In the genomic region with DNA sequence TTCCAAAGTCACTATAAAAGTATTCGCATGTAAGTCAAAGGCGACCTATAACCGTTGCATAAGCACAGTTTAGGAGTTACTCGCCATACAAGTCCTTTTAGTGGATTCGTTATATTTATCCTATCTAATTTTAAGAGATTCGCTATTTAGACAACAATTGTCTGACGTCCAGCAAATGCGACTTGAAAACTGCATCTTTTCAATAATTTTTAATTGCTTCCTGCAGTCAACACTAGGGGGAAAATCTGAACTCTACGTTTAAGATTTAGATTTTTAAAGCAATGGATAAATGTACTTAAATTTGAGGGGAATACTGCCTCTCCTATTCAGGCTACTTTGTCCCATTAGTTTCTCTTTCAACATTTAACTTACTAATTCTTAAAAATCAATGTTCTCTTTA, we compare ENCODE assay signal across 8 mouse cellular contexts. TPM values are rescaled to one million over a fixed set of nuclear protein-coding genes. Genes with fewer than 3 reads are reported as not detected.
A peak's percentile ranks its signal among the peaks of the same experiment; 100 is the strongest.
DNase-seq lines count a peak whose midpoint lies in the region; ATAC-seq and TF ChIP-seq lines count a peak whose summit lies in the region.

No protein-coding gene starts in this region.

- H3K4me2 ChIP-seq in heart, embryonic 13.5 days: peak overlapping the region; percentile 87
- peak overlapping the region; percentile 78 for H3K4me2 ChIP-seq in hindbrain, embryonic 13.5 days
- H3K4me2 ChIP-seq in midbrain, embryonic 12.5 days (replicated peaks): peak overlapping the region; percentile 77

- no peak overlapping the region for H3K27ac ChIP-seq in heart, embryonic 13.5 days (replicated peaks)
- no peak overlapping the region for H3K27ac ChIP-seq in cortical plate, adult 2 months (ENCODE audit: insufficient read depth, low read length)
- no peak overlapping the region for H3K27ac ChIP-seq in hindbrain, embryonic 13.5 days
- no peak overlapping the region for H3K27ac ChIP-seq in midbrain, embryonic 12.5 days (replicated peaks)

- H3K36me3 ChIP-seq in heart, embryonic 13.5 days: no peaks in the 10 kb centered on the region
- H3K36me3 ChIP-seq in hindbrain, embryonic 13.5 days: no peaks in the 10 kb centered on the region
- H3K36me3 ChIP-seq in midbrain, embryonic 12.5 days: no peaks in the 10 kb centered on the region

- H3K9me3 ChIP-seq in heart, embryonic 13.5 days: no peaks in the 10 kb centered on the region
- no peaks in the 10 kb centered on the region for H3K9me3 ChIP-seq in hindbrain, embryonic 13.5 days
- no peaks in the 10 kb centered on the region for H3K9me3 ChIP-seq in midbrain, embryonic 12.5 days

- H3K4me1 ChIP-seq in heart, embryonic 13.5 days: peaks cover 8% of the 10 kb centered on the region
- peaks cover 2% of the 10 kb centered on the region; the same call in 1 of the 2 replicates for H3K4me1 ChIP-seq in cortical plate, adult 2 months (ENCODE audit: control insufficient read depth, insufficient read depth, low read length)
- peaks cover 18% of the 10 kb centered on the region for H3K4me1 ChIP-seq in hindbrain, embryonic 13.5 days (replicated peaks)
- peaks cover 10% of the 10 kb centered on the region for H3K4me1 ChIP-seq in midbrain, embryonic 12.5 days

- no peak for TF ChIP-seq CTCF in cortical plate, adult 2 months (IDR thresholded peaks at IDR 0.05; ENCODE audit: extremely low read depth, insufficient read depth, low read length)

- WGBS in heart, embryonic 13.5 days: 38% methylated on average over 9 of the region's 9 CpGs
- 46% methylated on average over 9 of the region's 9 CpGs for WGBS in hindbrain, embryonic 13.5 days
- WGBS in midbrain, embryonic 12.5 days: 42% methylated on average over 9 of the region's 9 CpGs

- H3K27me3 ChIP-seq in heart, embryonic 13.5 days (replicated peaks): peaks cover 26% of the 10 kb centered on the region
- H3K27me3 ChIP-seq in hindbrain, embryonic 13.5 days: peaks cover 10% of the 10 kb centered on the region
- peaks cover 4% of the 10 kb centered on the region for H3K27me3 ChIP-seq in midbrain, embryonic 12.5 days

- H3K9ac ChIP-seq in heart, embryonic 13.5 days: no peak overlapping the region
- peak overlapping the region; percentile 95 for H3K9ac ChIP-seq in hindbrain, embryonic 13.5 days
- no peak overlapping the region for H3K9ac ChIP-seq in midbrain, embryonic 12.5 days (replicated peaks)

- no peak for ATAC-seq in heart, embryonic 13.5 days (ENCODE audit: extremely low read depth, insufficient number of reproducible peaks, low FRiP score, low TSS enrichment)
- no peak for ATAC-seq in hindbrain, embryonic 13.5 days (ENCODE audit: low FRiP score)
- ATAC-seq in midbrain, embryonic 12.5 days (ENCODE audit: low FRiP score, low read depth): peak; percentile 0; the same call in 1 of the 2 replicates

- no peak for DNase-seq in heart, adult 8-10 months (ENCODE audit: low spot score)
- no peak for DNase-seq in thymus, postnatal 10 days (ENCODE audit: low spot score in 2 of 2)
- DNase-seq in urinary bladder, postnatal 14 days (ENCODE audit: low spot score): no peak
- DNase-seq in urinary bladder, postnatal 10 days (ENCODE audit: low spot score): no peak

- H3K4me3 ChIP-seq in heart, embryonic 13.5 days: peak overlapping the region; percentile 89
- H3K4me3 ChIP-seq in cortical plate, adult 2 months (ENCODE audit: insufficient read depth, low read length): peak overlapping the region; percentile 93; the same call in 1 of the 2 replicates
- H3K4me3 ChIP-seq in hindbrain, embryonic 13.5 days: peak overlapping the region; percentile 91
- peak overlapping the region; percentile 90; the same call in 1 of the 2 replicates for H3K4me3 ChIP-seq in midbrain, embryonic 12.5 days

- no peak for TF ChIP-seq POLR2A in cortical plate, adult 2 months (IDR thresholded peaks at IDR 0.05; ENCODE audit: extremely low read depth, insufficient read depth, low read length)

RNA-seq across cellular contexts. Expression of gene Trpc1, which starts 0.6 kb away (rescaled TPM):
- 1.8 and 2.1 TPM in 2 replicates for polyA plus RNA-seq in heart, embryonic 13.5 days (2015; fragmentation: Nextera tagmentation; extraction: Ambion mirVana)
- total RNA-seq in heart, adult 8-10 months (2022): 1 to 10 TPM; 5.6 to 8.0 (median 7.4) TPM
- polyA plus RNA-seq in cortical plate, adult 2 months (2012; rRNA removed): 26.2 and 26.3 TPM in 2 replicates
- polyA plus RNA-seq in hindbrain, embryonic 13.5 days (2015; fragmentation: Nextera tagmentation; extraction: Ambion mirVana): 6.4 and 6.8 TPM in 2 replicates
- polyA plus RNA-seq in midbrain, embryonic 12.5 days (2016; fragmentation: Nextera tagmentation; extraction: Ambion mirVana): 5.6 and 6.1 TPM in 2 replicates
